Mouse (Mus musculus) megakaryocyte, embryonic 14.5 days (primary cell): Measurements from ENCODE around the gene Spn.
"Not testable (repeated sequence)": the region's sequence is repeated elsewhere in the genome, so short reads cannot be mapped to it uniquely, and the experiment has no call there.

Experiments
- FLI1 ChIP-seq: IDR thresholded peaks from 2 replicates; pipeline ENCODE4 v1.6.1; 2012; ENCODE audit warnings: low read length, inconsistent platforms, mixed read lengths
- GATA1 ChIP-seq: IDR thresholded peaks from 3 replicates; pipeline ENCODE4 v1.6.1; 2012; ENCODE audit warnings: mixed read lengths, low read length, inconsistent platforms, borderline replicate concordance

DNA sequence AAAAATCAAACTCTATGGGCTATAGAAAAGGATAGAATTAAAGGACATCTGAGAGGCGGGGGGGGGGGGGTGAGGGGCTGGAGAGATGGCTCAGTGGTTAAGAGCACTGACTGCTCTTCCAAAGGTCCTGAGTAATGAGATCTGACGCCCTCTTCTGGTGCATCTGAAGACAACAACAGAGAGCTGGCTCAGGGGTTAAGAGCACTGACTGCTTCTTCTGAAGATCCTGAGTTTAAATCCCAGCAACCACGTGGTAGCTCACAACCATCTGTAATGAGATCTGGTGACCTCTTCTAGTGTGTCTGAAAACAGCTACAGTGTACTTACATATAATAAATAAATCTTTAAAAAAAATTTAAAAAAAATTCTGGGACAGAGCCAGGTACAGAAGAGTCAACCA, 44.1 kb upstream of the Spn start:
- TF ChIP-seq GATA1, FLI1: not testable (repeated sequence)
